11 mouse cellular contexts compared by ENCODE assay signal in the genomic region with DNA sequence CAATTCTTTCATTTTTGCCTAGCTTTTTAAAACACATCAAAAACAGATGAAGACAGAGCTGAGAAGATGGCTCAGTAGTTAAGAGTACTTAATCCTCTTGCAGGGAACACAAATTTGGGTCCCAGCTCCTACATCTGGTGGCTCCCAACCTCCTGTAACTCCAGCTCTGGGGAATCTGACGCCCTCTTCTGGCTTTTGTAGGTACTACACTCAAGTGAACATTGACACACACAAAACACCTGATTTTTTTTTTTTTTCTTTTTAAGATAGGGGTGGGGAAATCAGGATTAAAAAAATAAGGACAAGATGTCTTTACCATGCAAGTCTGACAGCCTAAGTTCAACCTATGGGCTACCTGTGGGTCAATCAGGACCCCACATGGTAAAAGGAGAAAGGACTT. TPM values are rescaled to one million over a fixed set of nuclear protein-coding genes. Genes with fewer than 3 reads are reported as not detected.
DNase-seq lines count a peak whose midpoint lies in the region; ATAC-seq and TF ChIP-seq lines count a peak whose summit lies in the region.
"Had no signal": no experiment of that assay in that cellular context is flagged by ENCODE, and none has a peak within 500 bp of the region (broad histone marks: within the 10 kb centered on the region; RNA-seq: fewer than 3 reads in every experiment).

No protein-coding gene starts in this region.

- H3K27me3 ChIP-seq in kidney, postnatal 0 days (ENCODE audit: insufficient read depth, low read length), result no peaks in the 10 kb centered on the region
- H3K27me3 ChIP-seq: megakaryocyte, embryonic 14.5 days had no signal

- no peaks in the 10 kb centered on the region for H3K36me3 ChIP-seq in kidney, postnatal 0 days (ENCODE audit: insufficient read depth, low read length)

- H3K9ac ChIP-seq in kidney, postnatal 0 days (ENCODE audit: low read depth, low read length), result no peak overlapping the region

- H3K4me3 ChIP-seq in kidney, postnatal 0 days (replicated peaks; ENCODE audit: low read depth, low read length), result no peak overlapping the region
- no peak overlapping the region for H3K4me3 ChIP-seq in bone marrow macrophage, adult 2 months (ENCODE audit: insufficient read depth, low read length)
- H3K4me3 ChIP-seq: heart, embryonic 10.5 days; megakaryocyte, embryonic 14.5 days had no signal

- WGBS in kidney, postnatal 0 days, result 10% methylated on average over 1 of the region's 1 CpGs

- H3K9me3 ChIP-seq in kidney, postnatal 0 days (replicated peaks; ENCODE audit: low read length), result no peaks in the 10 kb centered on the region
- H3K9me3 ChIP-seq: heart, embryonic 10.5 days; megakaryocyte, embryonic 14.5 days had no signal

- ATAC-seq in kidney, postnatal 0 days (replicated peaks; ENCODE audit: low FRiP score, low read depth), result no peak
- ATAC-seq in megakaryocyte-erythroid progenitor cell, adult 5-6 weeks (replicated peaks; ENCODE audit: low FRiP score, low TSS enrichment, poor library complexity, severe bottlenecking), result no peak; the same call in 1 of the 2 replicates

- TF ChIP-seq CTCF in kidney, postnatal 0 days (IDR thresholded peaks at IDR 0.05; ENCODE audit: low read depth), result peak; percentile 59
- TF ChIP-seq CTCF in bone marrow macrophage, adult 2 months (IDR thresholded peaks at IDR 0.05; ENCODE audit: low read depth, low read length), result peak; percentile 51

- H3K27ac ChIP-seq in kidney, postnatal 0 days, result no peak overlapping the region
- H3K27ac ChIP-seq in bone marrow macrophage, adult 2 months (ENCODE audit: insufficient read depth, low read depth, low read length), result no peak overlapping the region
- H3K27ac ChIP-seq: heart, embryonic 10.5 days had no signal

- no peak overlapping the region for H3K4me2 ChIP-seq in kidney, postnatal 0 days (ENCODE audit: low read length)

- no peak for TF ChIP-seq POLR2A in bone marrow macrophage, adult 2 months (IDR thresholded peaks at IDR 0.05; ENCODE audit: borderline replicate concordance, low read depth, low read length)

- DNase-seq in kidney, postnatal 0 days (ENCODE audit: low spot score), result no peak
- no peak for DNase-seq in kidney, postnatal 14 days
- DNase-seq in 3T3-L1 (ENCODE audit: low read depth, low spot score) (peak; percentile 40), 416B (ENCODE audit: low read depth) (peak; percentile 23)
- no peak for DNase-seq in cerebellum, adult 9-11 months
- DNase-seq: adrenal gland, postnatal 25 days; spleen, adult 18-20 months had no signal

- 0 out of 2 replicates have a peak, but pooled peaks cover 4% of the 10 kb centered on the region for H3K4me1 ChIP-seq in kidney, postnatal 0 days (replicated peaks; ENCODE audit: insufficient read depth, low read length)
- no peaks in the 10 kb centered on the region for H3K4me1 ChIP-seq in bone marrow macrophage, adult 2 months (ENCODE audit: control insufficient read depth, insufficient read depth, low read length)

RNA-seq across cellular contexts. Expression of a gene that starts 10.5 kb away (rescaled TPM):
- 28.7 and 28.9 TPM in 2 replicates for polyA plus RNA-seq in kidney, postnatal 0 days (2015; fragmentation: Nextera tagmentation; extraction: Ambion mirVana)
- polyA plus RNA-seq in bone marrow macrophage, adult 2 months (2012; ENCODE audit: insufficient read depth, insufficient read length, missing spikeins), result 6.1 and 10.4 TPM in 2 replicates
- 74.7 and 95.2 TPM in 2 replicates for total RNA-seq in megakaryocyte-erythroid progenitor cell, adult 5-6 weeks (2014; fragmentation: Nextera tagmentation)
- total RNA-seq in megakaryocyte-erythroid progenitor cell, adult 5-6 weeks (2017), result 83.6 and 125 TPM in 2 replicates

Comparison
In these comparisons a context has a peak if more than half of its experiments do, and no peak if none do; other contexts are left out.
1. DNase-seq: peak in 3T3-L1 (single experiment) and 416B (single experiment); none in kidney, postnatal 0 days (single experiment), kidney, postnatal 14 days (single experiment) and cerebellum, adult 9-11 months (single experiment).